Mouse (Mus musculus) kidney, adult 11 months (tissue): ENCODE measurements around the gene Ncam1.

ENCODE experiments used
- DNase-seq: peaks from one replicate; pipeline ENCODE4 v3.0.0; 2022

The Ncam1 gene

DNA sequence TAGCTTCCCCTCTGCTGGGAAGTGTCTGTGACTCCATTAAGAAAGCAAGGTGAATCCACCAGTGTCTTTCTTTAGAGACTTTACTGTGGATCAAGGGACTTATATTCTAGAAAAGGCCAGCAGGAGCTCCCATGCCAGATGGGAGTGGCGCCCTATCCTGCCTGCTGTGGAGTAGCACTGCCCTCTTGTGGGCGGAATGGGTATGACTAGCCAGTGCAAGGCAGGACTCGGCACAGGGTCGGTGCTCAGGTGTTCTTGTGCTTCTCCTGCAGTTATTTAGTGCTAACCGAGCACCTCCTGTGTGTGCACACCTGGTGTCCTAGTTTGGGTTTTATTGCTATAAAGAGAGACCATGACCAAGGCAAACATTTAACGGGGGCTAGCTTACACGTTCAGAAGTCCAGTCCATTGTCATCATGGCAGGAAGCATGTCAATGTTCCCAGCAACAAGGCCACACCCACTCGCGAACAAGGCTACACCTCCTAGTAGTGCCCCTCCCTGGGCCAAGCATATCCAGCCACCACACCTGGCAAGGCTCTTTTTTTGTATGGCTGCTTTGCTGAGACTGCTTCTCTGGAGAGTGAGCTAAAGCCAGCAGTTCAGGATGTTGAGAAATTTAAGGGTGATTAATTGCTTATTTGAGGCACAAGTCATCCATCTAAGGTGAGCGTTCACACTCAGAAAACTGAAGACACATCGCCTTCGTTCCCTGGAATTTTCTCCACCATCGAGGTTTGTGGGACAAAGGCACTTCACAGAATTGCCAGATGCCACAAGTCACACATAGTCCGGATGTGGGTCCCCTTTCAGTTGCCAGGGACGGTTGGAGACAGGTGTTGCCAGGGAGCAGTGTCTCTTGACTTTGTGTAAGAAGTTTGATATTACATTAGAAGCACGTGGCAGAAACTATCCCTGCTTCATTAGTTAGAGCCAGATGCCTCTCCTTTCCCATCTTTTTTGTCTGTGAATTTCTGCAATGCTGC, 309.5 kb downstream of the Ncam1 start:
- DNase-seq: peak; percentile 72

DNA sequence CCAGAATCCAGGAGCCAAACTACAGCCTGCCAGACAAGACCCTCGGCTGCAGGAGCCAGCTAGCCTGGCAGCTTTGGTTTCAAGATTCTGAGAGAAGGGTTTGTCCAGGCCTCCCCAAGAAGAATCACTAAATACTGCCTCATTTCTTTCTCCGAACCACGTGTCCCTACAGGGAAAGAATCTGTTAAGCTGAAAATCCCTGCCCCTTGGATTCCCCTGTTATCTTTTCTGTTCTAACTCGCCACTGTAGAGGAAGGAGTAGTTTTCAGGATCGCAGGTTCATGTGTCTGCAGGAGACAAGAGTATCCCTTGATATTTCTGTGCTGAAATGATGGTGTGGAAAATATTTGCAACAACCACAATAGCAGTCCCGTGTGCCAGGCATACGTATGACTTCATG, 310.5 kb downstream of the Ncam1 start:
- no peak for DNase-seq

DNA sequence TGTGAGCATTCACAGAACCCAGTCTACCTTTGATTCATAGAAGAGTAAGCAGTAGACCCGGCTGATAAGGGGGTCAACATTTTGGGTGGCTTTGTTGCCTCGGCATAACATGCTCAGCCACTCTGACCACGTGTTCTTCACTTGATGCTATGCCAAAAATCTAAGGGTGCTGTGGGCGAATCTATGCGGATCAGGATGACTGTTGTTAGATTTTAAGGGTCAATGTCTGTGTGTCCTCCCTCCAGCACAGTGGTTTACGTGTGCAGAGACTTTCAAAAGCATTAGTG, 311.1 kb downstream of the Ncam1 start:
- DNase-seq: no peak

DNA sequence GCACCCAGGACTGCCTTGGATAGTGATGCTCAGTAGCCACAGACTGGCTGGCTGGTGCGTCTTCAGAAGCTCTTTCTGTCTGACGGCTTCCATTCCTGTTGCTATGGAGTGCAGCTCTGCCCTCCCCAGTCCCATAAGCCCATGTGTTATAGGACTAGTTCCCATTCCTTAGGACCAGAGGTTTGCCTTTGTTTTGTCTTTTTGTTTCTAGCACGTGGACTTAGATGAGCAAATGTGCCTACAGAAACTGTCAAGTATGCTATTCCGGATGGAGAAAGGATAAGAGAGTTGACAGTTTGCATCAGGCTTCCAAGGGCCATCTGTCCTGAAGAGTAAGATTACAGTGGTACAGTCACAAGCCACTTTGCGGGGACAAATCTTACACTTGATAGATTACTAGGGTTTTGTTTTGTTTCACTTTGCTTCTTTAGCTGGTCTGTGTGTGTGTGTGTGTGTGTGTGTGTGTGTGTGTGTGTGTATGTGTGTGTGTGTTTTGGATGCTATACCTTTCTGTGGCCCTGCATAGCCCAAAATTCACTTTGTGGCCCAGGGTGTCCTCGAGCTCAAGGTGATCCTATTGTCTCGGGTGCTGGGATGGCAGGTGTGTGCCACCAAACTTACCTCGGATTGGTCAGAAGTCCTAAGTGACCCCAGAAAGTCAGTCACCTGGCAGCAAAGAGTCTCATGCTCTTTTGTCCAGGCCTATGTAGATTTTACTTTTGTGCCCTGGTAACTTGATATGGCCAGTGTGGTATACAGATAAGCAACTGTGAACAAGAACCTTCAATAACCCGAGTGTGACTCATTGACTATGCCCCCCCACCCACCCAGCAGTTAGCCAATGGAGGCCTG, 311.7 kb downstream of the Ncam1 start:
- DNase-seq: no peak

DNA sequence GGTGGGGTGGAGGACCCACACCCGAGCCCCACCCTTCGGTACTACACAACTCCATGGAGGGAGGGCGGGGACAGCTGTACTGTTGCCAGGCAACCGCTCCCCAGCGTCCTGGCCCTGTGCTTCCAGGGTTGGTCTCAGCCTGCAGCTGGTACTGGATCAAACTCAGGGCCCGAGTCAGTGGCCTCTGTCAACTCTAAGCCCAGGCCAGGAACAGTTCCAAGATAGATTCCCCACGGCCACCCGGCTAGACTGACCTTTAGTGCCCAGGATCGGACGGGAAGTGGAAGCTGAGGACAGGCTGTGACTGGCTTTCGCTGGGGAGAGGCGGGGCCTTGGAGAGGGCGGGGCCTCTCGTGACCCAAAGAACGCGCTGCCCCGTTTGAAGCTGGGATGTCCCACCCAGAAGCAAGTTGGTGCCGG, 312.8 kb downstream of the Ncam1 start, which contains the start of gene Ttc12:
Gene Ttc12, minus strand, starts transcription at position 334 of the 420 bp plus-strand sequence.
- DNase-seq: peak; percentile 92

DNA sequence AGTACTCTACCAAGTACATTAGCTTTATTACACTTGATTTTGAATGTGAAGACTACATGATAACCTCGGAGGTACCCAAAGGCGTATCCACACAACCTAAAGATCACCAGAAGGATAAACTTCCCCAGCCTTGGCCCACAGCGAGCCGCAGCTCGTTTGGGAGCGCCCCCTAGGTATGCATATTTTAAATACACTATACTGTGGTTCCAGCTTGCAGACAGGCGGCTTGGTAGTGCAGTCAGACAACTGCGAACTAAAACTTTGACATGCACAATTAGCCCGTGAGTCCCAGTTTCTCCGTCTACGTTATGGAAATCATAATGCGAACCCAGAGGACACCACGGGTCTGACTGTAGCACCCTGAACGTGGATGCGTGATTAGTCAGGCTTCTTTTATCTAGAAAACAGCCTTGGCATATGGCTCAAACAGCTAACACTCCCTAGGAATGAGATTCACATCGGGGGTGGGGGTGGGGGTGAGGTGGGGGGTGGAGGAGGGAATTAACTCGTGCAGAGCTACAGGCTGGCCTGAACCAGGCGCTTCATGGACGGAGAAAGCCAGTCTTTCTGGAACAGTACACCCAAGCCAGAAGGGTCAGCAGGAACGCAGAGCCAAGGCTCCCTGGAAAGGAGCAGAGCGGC, 313.4 kb downstream of the Ncam1 start:
- DNase-seq: peak; percentile 22

DNA sequence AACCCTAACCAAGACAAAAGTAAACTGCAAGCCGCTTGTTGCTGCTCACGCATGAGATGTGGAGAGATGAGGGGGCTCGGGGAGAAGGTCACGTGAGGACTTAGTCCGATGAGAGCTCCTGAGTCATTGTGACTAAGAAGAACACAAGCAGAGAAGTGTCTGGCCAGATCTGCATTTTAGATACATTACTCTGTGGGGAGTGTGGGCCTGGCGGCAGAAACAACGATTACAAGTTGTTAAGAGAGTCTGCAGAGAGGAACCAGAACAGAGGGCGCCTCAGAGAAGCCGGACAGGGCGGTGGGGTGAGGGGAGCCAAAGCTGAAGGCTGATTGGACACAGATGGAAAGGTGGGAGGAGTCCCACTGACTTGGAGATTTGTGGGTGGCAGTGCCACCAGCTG, 315.4 kb downstream of the Ncam1 start:
- peak; percentile 14 for DNase-seq

DNA sequence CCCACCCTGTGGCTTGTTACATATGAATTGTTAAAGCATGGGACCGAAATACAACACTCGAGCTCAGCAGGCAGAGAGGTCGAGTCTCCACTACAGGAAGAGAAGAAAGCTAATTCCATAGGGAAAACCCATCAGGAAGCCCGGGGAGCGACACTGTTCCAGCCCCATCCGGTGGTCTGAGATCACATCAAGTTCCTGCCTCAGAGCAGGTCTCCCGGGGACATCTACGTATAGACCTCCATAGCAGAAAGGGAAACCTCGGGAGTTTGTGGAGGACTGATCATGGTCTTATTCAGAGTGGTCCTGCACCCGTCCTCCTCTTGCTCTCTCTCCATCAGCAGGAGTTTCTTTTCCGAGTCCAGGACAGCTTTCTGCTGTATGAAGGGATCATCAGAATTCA, 326.6 kb downstream of the Ncam1 start:
- DNase-seq: no peak

DNA sequence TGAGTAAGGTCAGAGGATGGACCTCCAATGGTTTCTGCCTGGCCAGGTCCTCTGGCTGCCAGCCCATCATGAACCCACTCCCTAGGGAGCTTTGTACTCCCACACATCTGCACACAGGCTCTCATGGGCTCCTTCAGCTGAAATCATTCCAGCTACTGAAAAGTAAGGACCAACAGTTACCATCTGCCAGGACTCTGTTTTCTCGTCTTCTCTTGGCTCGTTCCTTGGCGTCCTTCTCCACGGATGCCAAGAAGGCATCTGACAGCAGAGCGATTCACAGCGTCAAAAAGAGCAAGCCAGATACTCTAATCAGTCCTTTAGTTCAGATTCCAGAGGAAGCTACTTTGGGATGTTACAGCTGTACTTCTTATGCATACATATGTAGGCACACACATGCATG, 327.8 kb downstream of the Ncam1 start:
- no peak for DNase-seq

DNA sequence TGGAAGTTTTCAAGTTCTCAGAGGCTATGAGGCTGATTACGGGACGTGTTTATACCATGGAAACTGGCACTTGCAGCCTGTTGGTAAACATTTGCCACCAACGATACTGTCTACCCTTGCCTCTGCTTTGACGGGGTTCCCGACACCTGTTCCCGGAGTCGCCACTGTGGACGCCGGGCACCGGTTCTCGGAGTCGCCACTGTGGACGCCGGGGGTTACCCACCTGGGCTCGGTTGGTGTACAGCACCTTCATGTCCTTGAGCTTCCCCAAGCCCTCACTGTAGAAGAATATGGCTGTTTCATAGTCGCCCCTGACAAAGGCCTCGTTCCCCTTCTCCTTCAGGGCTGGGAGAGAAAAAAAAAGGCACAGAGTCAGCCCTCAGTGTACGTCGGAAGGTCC, 328.7 kb downstream of the Ncam1 start:
- DNase-seq: no peak

DNA sequence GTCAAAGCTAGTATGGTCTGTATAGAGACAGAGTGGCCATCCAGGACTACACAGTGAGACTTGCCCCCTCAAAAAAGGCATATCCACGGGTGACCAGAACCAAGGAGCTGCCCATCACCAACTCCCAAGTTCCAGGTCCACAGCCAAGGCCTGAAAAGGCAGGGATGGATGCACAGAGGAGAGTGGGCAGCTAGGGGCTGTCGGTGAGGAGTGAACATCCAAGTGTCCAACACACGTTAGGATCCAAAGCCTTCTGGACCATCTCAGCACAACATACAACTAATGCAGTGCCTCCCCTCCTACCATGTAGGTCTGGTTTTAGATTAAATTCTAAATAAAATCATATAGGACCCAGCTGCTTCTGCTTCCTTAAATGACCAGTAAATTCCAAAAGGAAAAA, 342.6 kb downstream of the Ncam1 start:
- DNase-seq: no peak

DNA sequence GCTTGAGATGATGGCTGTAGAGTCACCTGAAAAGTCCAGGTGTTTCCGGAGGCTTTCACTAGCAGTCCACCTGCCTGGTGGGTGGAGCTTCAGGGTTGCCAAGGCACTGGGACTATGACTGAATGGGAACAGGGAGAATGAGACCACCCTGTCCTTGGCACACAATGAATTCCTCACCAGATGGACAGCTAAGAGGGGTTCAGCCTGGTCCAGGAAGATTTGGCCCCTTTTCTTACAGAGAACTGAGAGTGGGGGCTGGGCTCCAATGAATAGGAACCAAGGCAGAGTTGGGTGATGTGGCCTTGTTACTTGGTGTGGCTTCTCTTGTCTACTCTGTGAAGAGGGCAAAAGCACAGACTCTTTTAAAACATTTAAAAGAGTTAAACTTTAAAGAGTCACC, 346.3 kb downstream of the Ncam1 start:
- no peak for DNase-seq
